Comparison of ENCODE assay signal across 8 mouse cellular contexts in the genomic region with DNA sequence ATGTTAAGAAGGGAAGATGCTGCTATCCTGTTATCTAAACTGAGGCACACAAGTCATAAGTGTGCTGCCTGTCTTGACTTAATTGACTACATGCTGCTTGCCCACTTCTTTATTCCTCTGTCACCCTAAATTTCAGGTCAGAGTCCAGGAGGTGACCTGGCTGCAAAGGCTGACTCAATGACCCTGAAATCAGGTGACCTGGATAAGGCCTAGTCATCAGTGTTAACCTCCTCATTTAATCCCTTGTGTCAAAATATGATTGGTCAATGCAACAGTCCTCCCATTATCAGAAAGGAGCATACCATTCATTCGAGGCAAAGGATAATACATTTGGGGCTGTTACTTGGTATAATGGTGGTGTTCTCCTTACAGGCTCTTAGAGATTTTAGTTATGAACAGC. TPM values are rescaled to one million over a fixed set of nuclear protein-coding genes. Genes with fewer than 3 reads are reported as not detected.
DNase-seq lines count a peak whose midpoint lies in the region; ATAC-seq and TF ChIP-seq lines count a peak whose summit lies in the region.

Gene Etfbkmt, plus strand, starts transcription at position 379 of the 400 bp plus-strand sequence.

- ATAC-seq in lung, postnatal 0 days = no peak
- ATAC-seq in embryonic facial prominence, embryonic 15.5 days (ENCODE audit: insufficient number of reproducible peaks, low FRiP score, low TSS enrichment, low read depth) = no peak
- no peak for ATAC-seq in intestine, embryonic 15.5 days
- ATAC-seq in stomach, embryonic 16.5 days (ENCODE audit: insufficient read depth, low FRiP score) = no peak

- no peaks in the 10 kb centered on the region; the same call in 1 of the 2 replicates for H3K36me3 ChIP-seq in lung, postnatal 0 days (ENCODE audit: insufficient read depth, low read length)
- peaks cover 6% of the 10 kb centered on the region; the same call in 1 of the 2 replicates for H3K36me3 ChIP-seq in embryonic facial prominence, embryonic 15.5 days
- no peaks in the 10 kb centered on the region; the same call in 1 of the 2 replicates for H3K36me3 ChIP-seq in intestine, embryonic 15.5 days
- peaks cover 12% of the 10 kb centered on the region for H3K36me3 ChIP-seq in stomach, embryonic 16.5 days (ENCODE audit: control insufficient read depth, insufficient read depth, low read length)

- H3K9me3 ChIP-seq in lung, postnatal 0 days (ENCODE audit: low read length) = no peaks in the 10 kb centered on the region
- no peaks in the 10 kb centered on the region for H3K9me3 ChIP-seq in embryonic facial prominence, embryonic 15.5 days (replicated peaks)
- no peaks in the 10 kb centered on the region for H3K9me3 ChIP-seq in intestine, embryonic 15.5 days
- H3K9me3 ChIP-seq in stomach, embryonic 16.5 days (replicated peaks; ENCODE audit: control insufficient read depth, low read length) = 0 out of 2 replicates have a peak, but pooled peaks cover 3% of the 10 kb centered on the region

- no peak within 1 kb of the TSS for H3K27ac ChIP-seq in lung, postnatal 0 days (ENCODE audit: low read length)
- no peak within 1 kb of the TSS for H3K27ac ChIP-seq in embryonic facial prominence, embryonic 15.5 days (replicated peaks)
- H3K27ac ChIP-seq in intestine, embryonic 15.5 days = no peak within 1 kb of the TSS
- no peak within 1 kb of the TSS for H3K27ac ChIP-seq in stomach, embryonic 16.5 days (ENCODE audit: low read length)

- TF ChIP-seq CTCF in lung, postnatal 0 days (IDR thresholded peaks at IDR 0.05) = no peak

- no peak within 1 kb of the TSS for H3K9ac ChIP-seq in lung, postnatal 0 days (replicated peaks; ENCODE audit: low read depth)
- H3K9ac ChIP-seq in embryonic facial prominence, embryonic 15.5 days = no peak within 1 kb of the TSS
- no peak within 1 kb of the TSS for H3K9ac ChIP-seq in intestine, embryonic 15.5 days
- H3K9ac ChIP-seq in stomach, embryonic 16.5 days (ENCODE audit: low read length) = no peak within 1 kb of the TSS

- no peak for TF ChIP-seq EP300 in lung, postnatal 0 days (IDR thresholded peaks at IDR 0.05)

- no peaks in the 10 kb centered on the region for H3K27me3 ChIP-seq in lung, postnatal 0 days (replicated peaks; ENCODE audit: insufficient read depth, low read length)
- no peaks in the 10 kb centered on the region for H3K27me3 ChIP-seq in embryonic facial prominence, embryonic 15.5 days
- no peaks in the 10 kb centered on the region for H3K27me3 ChIP-seq in intestine, embryonic 15.5 days (replicated peaks)
- no peaks in the 10 kb centered on the region for H3K27me3 ChIP-seq in stomach, embryonic 16.5 days (ENCODE audit: control insufficient read depth, insufficient read depth, low read length)

- no peaks in the 10 kb centered on the region; the same call in 1 of the 2 replicates for H3K4me1 ChIP-seq in lung, postnatal 0 days (ENCODE audit: insufficient read depth, low read depth, low read length)
- H3K4me1 ChIP-seq in embryonic facial prominence, embryonic 15.5 days = 0 out of 2 replicates have a peak, but pooled peaks cover 5% of the 10 kb centered on the region
- 0 out of 2 replicates have a peak, but pooled peaks cover 5% of the 10 kb centered on the region for H3K4me1 ChIP-seq in intestine, embryonic 15.5 days (replicated peaks)
- peaks cover 8% of the 10 kb centered on the region for H3K4me1 ChIP-seq in stomach, embryonic 16.5 days (ENCODE audit: control insufficient read depth, insufficient read depth, low read length)

- DNase-seq in lung, postnatal 0 days (ENCODE audit: low spot score) = no peak
- no peak for DNase-seq in lung, postnatal 4 days
- no peak for DNase-seq in c-Kit-positive CD71-positive TER-119-positive erythroid progenitor cells, embryonic 14.5 days (ENCODE audit: low spot score)
- no peak for DNase-seq in spleen, postnatal 14 days (ENCODE audit: low spot score in 2 of 2)
- DNase-seq in thymus, adult 18-20 months = no peak

- H3K4me2 ChIP-seq in lung, postnatal 0 days (replicated peaks; ENCODE audit: low read depth, low read length) = no peak within 1 kb of the TSS
- H3K4me2 ChIP-seq in embryonic facial prominence, embryonic 15.5 days (replicated peaks) = no peak within 1 kb of the TSS
- no peak within 1 kb of the TSS for H3K4me2 ChIP-seq in intestine, embryonic 15.5 days (replicated peaks)
- no peak within 1 kb of the TSS for H3K4me2 ChIP-seq in stomach, embryonic 16.5 days (ENCODE audit: low read depth, low read length)

- 62% methylated on average over 1 of the region's 1 CpGs for WGBS in lung, postnatal 0 days
- 70% methylated on average over 1 of the region's 1 CpGs for WGBS in embryonic facial prominence, embryonic 15.5 days
- WGBS in intestine, embryonic 15.5 days = 82% methylated on average over 1 of the region's 1 CpGs
- WGBS in stomach, embryonic 16.5 days = 71% methylated on average over 1 of the region's 1 CpGs

- H3K4me3 ChIP-seq in lung, postnatal 0 days (ENCODE audit: low read depth, low read length) = no peak within 1 kb of the TSS
- H3K4me3 ChIP-seq in embryonic facial prominence, embryonic 15.5 days (replicated peaks) = 0 out of 2 replicates have a peak within 1 kb of the TSS, but pooled peaks have one; percentile 54
- H3K4me3 ChIP-seq in intestine, embryonic 15.5 days (replicated peaks) = no peak within 1 kb of the TSS
- H3K4me3 ChIP-seq in stomach, embryonic 16.5 days (replicated peaks; ENCODE audit: low read length) = no peak within 1 kb of the TSS

RNA-seq across cellular contexts. Expression of gene Etfbkmt, which starts in this region (rescaled TPM):
- 24.3 and 26.2 TPM in 2 replicates for polyA plus RNA-seq in lung, postnatal 0 days (2015; fragmentation: Nextera tagmentation; extraction: Ambion mirVana)
- 13.0 and 15.4 TPM in 2 replicates for polyA plus RNA-seq in embryonic facial prominence, embryonic 15.5 days (2015; fragmentation: Nextera tagmentation; extraction: Ambion mirVana)
- 17.0 and 17.6 TPM in 2 replicates for polyA plus RNA-seq in intestine, embryonic 15.5 days (2015; fragmentation: Nextera tagmentation; extraction: Ambion mirVana)
- polyA plus RNA-seq in stomach, embryonic 16.5 days (2015; fragmentation: Nextera tagmentation; extraction: Ambion mirVana) = 18.1 and 19.3 TPM in 2 replicates
